Mouse (Mus musculus): Measurements from ENCODE around the gene Frmd8.

DNA sequence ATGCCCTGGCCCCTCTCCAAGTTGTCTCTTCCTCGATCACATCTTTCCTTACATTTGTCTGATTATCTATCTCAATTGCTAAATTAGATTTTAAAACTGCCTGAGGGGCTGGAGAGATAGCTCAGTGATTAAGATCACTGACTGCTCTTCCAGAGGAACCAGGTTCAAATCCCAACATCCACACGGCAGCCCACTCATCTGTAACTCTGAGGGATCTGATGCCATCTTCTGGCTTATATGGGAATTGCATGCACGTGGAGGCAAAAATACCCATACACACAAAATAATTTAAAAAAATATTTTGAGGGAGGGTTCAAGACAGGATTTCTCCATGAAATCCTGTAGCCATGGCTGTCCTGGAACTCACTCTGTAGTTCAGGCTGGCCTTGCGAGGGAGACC lies 10.8 kb upstream of the Frmd8 start:
- TF ChIP-seq CTCF (IDR thresholded peaks at IDR 0.05; ENCODE audit: control insufficient read depth, insufficient read depth, low read length) (peak; percentile 22; the same call in 1 of the 2 replicates), POLR2A (IDR thresholded peaks at IDR 0.05; ENCODE audit: borderline replicate concordance, control insufficient read depth, low read depth, low read length) (no peak)
